Mouse (Mus musculus): ENCODE measurements around the gene Zdhhc19.

DNA sequence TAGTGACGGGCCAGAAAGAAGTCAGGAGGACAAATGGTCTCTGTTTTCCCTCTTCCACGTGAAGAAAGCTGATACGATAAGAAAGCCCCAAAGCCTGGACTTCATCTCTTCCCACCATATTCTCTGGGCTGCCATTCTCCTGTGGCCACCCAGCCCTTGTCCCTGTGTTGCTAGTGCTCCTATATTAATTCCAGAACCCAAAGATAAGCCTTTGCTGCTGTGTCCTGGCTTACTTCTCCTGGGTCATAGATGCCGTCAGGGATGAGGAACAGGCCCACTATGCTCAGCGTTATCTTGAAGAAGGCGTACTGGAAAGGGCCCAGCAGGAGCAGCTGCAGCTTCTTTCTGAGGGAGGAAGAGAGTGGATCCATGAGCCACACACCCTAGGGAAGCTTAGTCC, 18.8 kb upstream of the Zdhhc19 start:
- TF ChIP-seq POLR2A (IDR thresholded peaks at IDR 0.05; ENCODE audit: borderline replicate concordance, extremely low read depth, insufficient read depth, insufficient read length, poor library complexity, severe bottlenecking) (no peak), CTCF (IDR thresholded peaks at IDR 0.05; ENCODE audit: borderline replicate concordance, extremely low read depth, insufficient read depth, insufficient read length) (no peak)

All from brain, embryonic 14.5 days (tissue).